Mouse (Mus musculus) gastrocnemius, adult 2 months (tissue): Measurements from ENCODE around the gene Ccdc28b. TPM values are rescaled to one million over a fixed set of nuclear protein-coding genes. Genes with fewer than 3 reads are reported as not detected.

ENCODE experiments used
- DNase-seq: peaks from one replicate; pipeline ENCODE4 v3.0.0; 2022
- H3K27ac ChIP-seq: fragments of 200-600 bp; 2 replicates; pipeline ENCODE4 v1.8.1; 2022; ENCODE audit warnings: mild to moderate bottlenecking
- H3K4me3 ChIP-seq: fragments of 200-600 bp; 2 replicates; pipeline ENCODE4 v1.8.1; 2022; ENCODE audit warnings: mild to moderate bottlenecking, moderate library complexity
- CTCF ChIP-seq: fragments of 200-600 bp; IDR thresholded peaks from 2 replicates; pipeline ENCODE4 v1.8.1; 2022; ENCODE audit warnings: antibody characterized with exemption, mild to moderate bottlenecking, moderate library complexity
- intact Hi-C: fragments of 180-260 bp; cut with DNase I; formaldehyde crosslinking; loops from one replicate; pipeline ENCODE4 v1.15.1; 2025
- total RNA-seq, 2 experiments: library from RNA; stranded (reverse); gene quantifications; 2 replicates each; pipeline ENCODE4 v1.2.3; 2021

The Ccdc28b gene
- total RNA-seq, 2 experiments from 2014 or later: 31.1 to 38.4 TPM

GRCm38 (mm10) chr4:129609139-129609631 lies 14.6 kb downstream of the Ccdc28b start:
- TF ChIP-seq CTCF: no peak
- no peak overlapping the region for H3K4me3 ChIP-seq
- H3K27ac ChIP-seq: no peak overlapping the region
- intact Hi-C loops: loop anchor here (2.0 to 10.0 kb wide), 4 partner anchors 24 to 114 kb away; partner anchors contain the start of genes Fam229a and Tssk3
- DNase-seq: no peak

GRCm38 (mm10) chr4:129608426-129609025 lies 15.2 kb downstream of the Ccdc28b start:
- peak; percentile 83 for DNase-seq
- TF ChIP-seq CTCF: peak; percentile 85
- Histone ChIP-seq H3K4me3 (no peak overlapping the region), H3K27ac (peak overlapping the region; percentile 59)
- intact Hi-C loops: loop anchor here (2.0 to 10.0 kb wide), 4 partner anchors 24 to 114 kb away; partner anchors contain the start of genes Fam229a and Tssk3

- peak within 1 kb of the TSS; percentile 96 for H3K4me3 ChIP-seq
- TF ChIP-seq CTCF: peak; percentile 2; the same call in 1 of the 2 replicates
- H3K27ac ChIP-seq: peak within 1 kb of the TSS; percentile 92
- peak; percentile 89 for DNase-seq
- intact Hi-C loops: loop anchor here (1.0 to 10.0 kb wide), 2 partner anchors 40 to 106 kb away; partner anchors contain the start of genes Fam229a and Tssk3
These were observed 23.3 kb downstream of the Ccdc28b start, which contains the start of the genes Eif3i and Tmem234 for GRCm38 (mm10) chr4:129600233-129601158. Gene Eif3i, minus strand, starts transcription at chr4:129600648. Gene Tmem234, plus strand, starts transcription at chr4:129600668.

- no peak for TF ChIP-seq CTCF
- intact Hi-C loops: no loop called here
These were observed 34.9 kb downstream of the Ccdc28b start for GRCm38 (mm10) chr4:129588865-129589264.

GRCm38 (mm10) chr4:129586943-129587342 lies 36.8 kb downstream of the Ccdc28b start:
- TF ChIP-seq CTCF: no peak
- intact Hi-C loops: no loop called here
- Histone ChIP-seq H3K27ac (no peak overlapping the region), H3K4me3 (no peak overlapping the region)
- no peak for DNase-seq

More at GRCm38 (mm10) chr4:129588865-129589264, 34.9 kb downstream of the Ccdc28b start:
- no peak for DNase-seq
- no peak overlapping the region for H3K4me3 ChIP-seq
- no peak overlapping the region for H3K27ac ChIP-seq

- H3K27ac ChIP-seq: no peak overlapping the region
- intact Hi-C loops: loop anchor here (2.0 kb wide), 1 partner anchor 23 kb away; no protein-coding TSS in a partner anchor
- no peak for TF ChIP-seq CTCF
- H3K4me3 ChIP-seq: peak overlapping the region; percentile 74
- no peak for DNase-seq
These were observed 38.0 kb downstream of the Ccdc28b start for GRCm38 (mm10) chr4:129585773-129586172.

- Histone ChIP-seq H3K27ac (peak overlapping the region; percentile 80), H3K4me3 (peak overlapping the region; percentile 74)
- DNase-seq: peak; percentile 87
- intact Hi-C loops: loop anchor here (2.0 kb wide), 1 partner anchor 24 kb away; no protein-coding TSS in a partner anchor
- TF ChIP-seq CTCF: peak; percentile 83
These were observed 38.7 kb downstream of the Ccdc28b start for GRCm38 (mm10) chr4:129584884-129585608.

- H3K4me3 ChIP-seq: peak overlapping the region; percentile 74
- no peak for TF ChIP-seq CTCF
- intact Hi-C loops: loop anchor here (2.0 kb wide), 1 partner anchor 24 kb away; no protein-coding TSS in a partner anchor
- no peak for DNase-seq
- H3K27ac ChIP-seq: peak overlapping the region; percentile 80
These were observed 39.4 kb downstream of the Ccdc28b start for GRCm38 (mm10) chr4:129584370-129584769.

- no peak for DNase-seq
- no peak overlapping the region for H3K27ac ChIP-seq
- TF ChIP-seq CTCF: no peak
- no peak overlapping the region for H3K4me3 ChIP-seq
- intact Hi-C loops: no loop called here
These were observed 41.5 kb downstream of the Ccdc28b start for GRCm38 (mm10) chr4:129582251-129582650.

GRCm38 (mm10) chr4:129580347-129580746 lies 43.4 kb downstream of the Ccdc28b start:
- DNase-seq: no peak
- no peak overlapping the region for H3K27ac ChIP-seq
- H3K4me3 ChIP-seq: no peak overlapping the region
- TF ChIP-seq CTCF: no peak
- intact Hi-C loops: no loop called here

- H3K4me3 ChIP-seq: peak within 1 kb of the TSS; percentile 36
These were observed 45.3 kb downstream of the Ccdc28b start, which contains the start of gene Fam167b for GRCm38 (mm10) chr4:129578466-129578865. Gene Fam167b, minus strand, starts transcription at chr4:129578549.

GRCm38 (mm10) chr4:129577688-129578087 lies 46.1 kb downstream of the Ccdc28b start:
- intact Hi-C loops: no loop called here
- TF ChIP-seq CTCF: no peak
- H3K4me3 ChIP-seq: no peak overlapping the region
- no peak overlapping the region for H3K27ac ChIP-seq
- DNase-seq: no peak

More at GRCm38 (mm10) chr4:129578466-129578865, 45.3 kb downstream of the Ccdc28b start, which contains the start of gene Fam167b:
- H3K27ac ChIP-seq: no peak within 1 kb of the TSS
- no peak for TF ChIP-seq CTCF
- peak; percentile 36 for DNase-seq
- intact Hi-C loops: no loop called here
